Mouse (Mus musculus): Measurements from ENCODE around the gene Kcnn4. TPM values are rescaled to one million over a fixed set of nuclear protein-coding genes. Genes with fewer than 3 reads are reported as not detected.

The Kcnn4 gene
- polyA plus RNA-seq, 1 experiment = 9.0 TPM

DNA sequence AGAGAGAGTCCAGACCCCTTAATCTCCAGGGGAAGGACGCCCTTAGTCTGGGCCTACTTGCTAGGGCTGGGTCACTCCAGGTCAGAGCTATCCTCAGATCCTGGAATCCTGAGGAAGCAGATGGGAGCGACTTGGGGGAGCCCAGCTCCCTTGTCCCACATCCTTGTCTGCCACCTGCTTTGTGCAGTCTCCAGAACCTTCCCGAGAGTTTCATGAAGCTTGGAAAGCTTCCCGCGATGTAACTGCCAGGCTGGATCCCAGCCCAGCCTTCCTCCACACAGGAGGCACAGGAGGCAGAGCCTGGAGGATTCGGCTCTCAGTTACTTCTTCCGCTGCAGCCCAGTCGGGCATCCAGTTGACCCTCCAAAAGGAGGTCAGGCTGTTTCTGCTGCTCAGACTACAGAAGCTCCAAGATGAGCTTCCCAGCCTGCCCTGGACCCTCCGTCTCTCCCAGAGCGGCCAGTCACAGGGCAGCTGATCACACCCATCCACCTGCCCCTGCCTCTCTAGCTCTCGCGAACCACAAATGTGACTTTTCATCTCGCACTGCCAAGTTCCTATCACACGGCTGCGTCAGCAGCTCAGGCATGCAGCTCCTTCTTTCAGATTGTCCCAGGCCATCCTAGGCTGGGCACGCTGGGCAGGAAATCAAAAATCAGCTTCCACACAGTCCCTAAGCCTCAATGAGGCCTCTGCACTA, 59.5 kb downstream of the Kcnn4 start:
- 55% methylated on average over 16 of the region's 16 CpGs for WGBS
- no peak for DNase-seq
- no peak for TF ChIP-seq POLR2A (IDR thresholded peaks at IDR 0.05; ENCODE audit: borderline replicate concordance, extremely low read depth, low read depth, low read length)
- TF ChIP-seq CTCF (IDR thresholded peaks at IDR 0.05; ENCODE audit: insufficient read depth, low read length) = no peak
- Histone ChIP-seq H3K4me3 (replicated peaks; ENCODE audit: extremely low read depth, low read depth, low read length) (no peak overlapping the region), H3K4me1 (ENCODE audit: control insufficient read depth, insufficient read depth, low read length) (no peaks in the 10 kb centered on the region)

DNA sequence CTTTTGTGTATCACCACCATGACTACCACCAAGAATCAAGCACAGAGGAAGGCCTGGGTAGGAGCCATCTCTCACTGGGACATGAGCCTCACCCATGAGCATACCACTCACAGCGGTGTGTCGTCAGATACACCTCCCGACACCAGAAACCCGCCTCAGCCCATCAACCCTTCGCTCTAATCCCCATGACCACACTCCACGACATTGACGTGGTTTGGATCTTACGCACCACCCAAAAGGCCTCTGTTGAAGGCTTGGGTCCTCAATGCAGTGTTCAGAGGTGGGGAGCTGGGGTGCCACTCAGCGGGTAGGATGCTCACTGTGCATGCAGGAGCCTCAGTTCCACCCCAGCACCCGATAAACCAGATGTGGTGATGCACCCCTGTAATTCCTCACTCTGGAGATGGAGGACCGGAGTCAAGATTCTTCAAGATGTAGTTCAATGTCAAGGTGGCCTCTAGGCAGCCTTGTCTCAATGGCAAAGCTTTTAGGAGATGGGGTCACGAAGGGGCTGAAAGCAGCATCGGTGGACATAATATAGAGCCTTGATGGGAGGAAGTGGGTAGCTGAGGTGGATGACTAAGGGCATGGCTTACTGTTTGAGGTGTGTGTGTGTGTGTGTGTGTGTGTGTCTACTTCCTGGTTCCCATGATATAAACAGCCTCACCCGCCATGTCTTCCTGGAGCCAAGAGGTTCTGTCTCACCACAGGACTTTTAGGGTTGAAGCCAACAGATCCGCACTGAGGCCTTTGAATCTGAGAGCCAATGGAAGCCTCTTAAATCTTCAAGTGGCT, 60.7 kb downstream of the Kcnn4 start:
- H3K4me1 ChIP-seq (ENCODE audit: control insufficient read depth, insufficient read depth, low read length) = no peaks in the 10 kb centered on the region
- no peak for DNase-seq
- WGBS = 88% methylated on average over 15 of the region's 15 CpGs
- no peak for TF ChIP-seq POLR2A (IDR thresholded peaks at IDR 0.05; ENCODE audit: borderline replicate concordance, extremely low read depth, low read depth, low read length)
- no peak for TF ChIP-seq CTCF (IDR thresholded peaks at IDR 0.05; ENCODE audit: insufficient read depth, low read length)
- no peak overlapping the region for H3K4me3 ChIP-seq (replicated peaks; ENCODE audit: extremely low read depth, low read depth, low read length)

DNA sequence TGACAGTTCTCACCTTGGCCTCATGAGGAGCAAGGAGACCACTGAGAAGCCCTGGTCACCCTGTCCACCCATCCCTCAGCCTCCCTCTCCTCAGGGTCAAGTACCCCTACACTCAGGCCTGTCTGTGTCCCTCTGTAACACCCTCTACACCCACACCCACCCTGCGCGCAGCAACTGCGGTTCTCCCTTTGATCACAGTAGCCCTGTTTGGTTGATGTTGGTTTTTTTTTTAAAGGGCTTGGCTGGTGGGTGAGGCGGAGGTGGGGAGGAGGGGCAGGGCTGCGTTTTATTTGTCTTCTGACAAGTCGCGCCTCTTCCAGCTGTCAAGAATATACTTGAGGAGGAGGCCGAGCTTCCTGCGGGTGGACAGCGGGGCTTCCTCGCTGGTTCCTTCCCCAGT, 61.6 kb downstream of the Kcnn4 start:
- 27% methylated on average over 11 of the region's 11 CpGs for WGBS
- no peak for TF ChIP-seq CTCF (IDR thresholded peaks at IDR 0.05; ENCODE audit: insufficient read depth, low read length)
- TF ChIP-seq POLR2A (IDR thresholded peaks at IDR 0.05; ENCODE audit: borderline replicate concordance, extremely low read depth, low read depth, low read length) = no peak
- H3K4me3 ChIP-seq (replicated peaks; ENCODE audit: extremely low read depth, low read depth, low read length) = no peak overlapping the region
- no peaks in the 10 kb centered on the region for H3K4me1 ChIP-seq (ENCODE audit: control insufficient read depth, insufficient read depth, low read length)
- DNase-seq = no peak

DNA sequence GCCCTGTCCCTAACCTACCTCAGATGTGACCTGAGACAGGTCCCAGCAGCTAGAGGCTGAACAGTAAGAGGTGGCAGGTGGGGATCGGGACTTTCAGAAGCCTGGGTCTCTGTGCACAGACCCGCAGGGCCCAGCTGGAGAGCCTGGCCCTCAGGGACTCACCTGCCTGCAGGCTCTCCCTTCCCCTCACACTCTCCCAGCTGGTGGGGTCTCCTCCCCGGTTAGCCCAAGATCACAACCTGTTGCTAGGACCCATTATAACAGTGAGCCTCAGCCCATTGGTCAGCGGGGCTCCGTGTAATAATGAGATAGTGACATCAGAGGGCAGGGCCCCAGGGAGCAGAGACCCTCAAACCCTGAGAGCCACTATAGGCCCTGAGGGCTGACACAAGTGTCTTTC, 65.2 kb downstream of the Kcnn4 start:
- H3K4me3 ChIP-seq (replicated peaks; ENCODE audit: extremely low read depth, low read depth, low read length) = no peak overlapping the region
- 75% methylated on average over 5 of the region's 5 CpGs for WGBS
- H3K4me1 ChIP-seq (ENCODE audit: control insufficient read depth, insufficient read depth, low read length) = no peaks in the 10 kb centered on the region
- TF ChIP-seq CTCF (IDR thresholded peaks at IDR 0.05; ENCODE audit: insufficient read depth, low read length) (no peak), POLR2A (IDR thresholded peaks at IDR 0.05; ENCODE audit: borderline replicate concordance, extremely low read depth, low read depth, low read length) (no peak)
- DNase-seq = no peak

Other genes with a start within 250 kb of the Kcnn4 start
- 4.8 and 7.5 TPM in 2 replicates for gene Zfp235, start 236.1 kb upstream of the Kcnn4 start, polyA plus RNA-seq (2012; rRNA removed)
- gene Zfp114, start 195.2 kb upstream of the Kcnn4 start, polyA plus RNA-seq (2012; rRNA removed) = 0.12 and 0.22 TPM in 2 replicates
- gene Zfp111, start 158.8 kb upstream of the Kcnn4 start, polyA plus RNA-seq (2012; rRNA removed) = 2.0 and 2.4 TPM in 2 replicates
- 1.4 and 1.7 TPM in 2 replicates for gene Zfp109, start 132.7 kb upstream of the Kcnn4 start, polyA plus RNA-seq (2012; rRNA removed)
- 0.76 and 0.83 TPM in 2 replicates for gene Zfp108, start 115.5 kb upstream of the Kcnn4 start, polyA plus RNA-seq (2012; rRNA removed)
- gene Zfp93, start 99.8 kb upstream of the Kcnn4 start, polyA plus RNA-seq (2012; rRNA removed) = 1.5 and 1.6 TPM in 2 replicates
- gene Zfp61, start 69.0 kb upstream of the Kcnn4 start, polyA plus RNA-seq (2012; rRNA removed) = 5.1 and 8.7 TPM in 2 replicates
- gene Zfp94, start 53.6 kb upstream of the Kcnn4 start, polyA plus RNA-seq (2012; rRNA removed) = 3.9 and 9.0 TPM in 2 replicates
- 0.58 and 2.0 TPM in 2 replicates for gene Tescl, start 36.3 kb upstream of the Kcnn4 start, polyA plus RNA-seq (2012; rRNA removed)
- 32.1 TPM in 1 of 2 replicates, not detected in the other for gene Lypd5, start 21.1 kb upstream of the Kcnn4 start, polyA plus RNA-seq (2012; rRNA removed)
- gene Smg9, start 29.4 kb downstream of the Kcnn4 start, polyA plus RNA-seq (2012; rRNA removed) = 35.8 and 58.4 TPM in 2 replicates
- 0.69 and 3.8 TPM in 2 replicates for gene Irgc1, start 82.0 kb downstream of the Kcnn4 start, polyA plus RNA-seq (2012; rRNA removed)
- 65.6 and 88.8 TPM in 2 replicates for gene Plaur, start 92.2 kb downstream of the Kcnn4 start, polyA plus RNA-seq (2012; rRNA removed)
- 12.3 and 18.6 TPM in 2 replicates for gene Cadm4, start 111.8 kb downstream of the Kcnn4 start, polyA plus RNA-seq (2012; rRNA removed)
- gene Zfp428, start 136.7 kb downstream of the Kcnn4 start, polyA plus RNA-seq (2012; rRNA removed) = 7.1 and 12.1 TPM in 2 replicates
- not detected in 2 replicates for gene AC161166.1, start 142.2 kb downstream of the Kcnn4 start, polyA plus RNA-seq (2012; rRNA removed)
- 14.7 and 16.5 TPM in 2 replicates for gene Irgq, start 160.4 kb downstream of the Kcnn4 start, polyA plus RNA-seq (2012; rRNA removed)
- 0.15 and 24.2 TPM in 2 replicates for gene Pinlyp, start 175.9 kb downstream of the Kcnn4 start, polyA plus RNA-seq (2012; rRNA removed)
- gene Xrcc1, start 176.0 kb downstream of the Kcnn4 start, polyA plus RNA-seq (2012; rRNA removed) = 36.9 and 40.5 TPM in 2 replicates
- gene Ethe1, start 217.3 kb downstream of the Kcnn4 start, polyA plus RNA-seq (2012; rRNA removed) = 20.2 and 24.5 TPM in 2 replicates
- gene Zfp575, start 217.4 kb downstream of the Kcnn4 start, polyA plus RNA-seq (2012; rRNA removed) = 0.16 and 0.27 TPM in 2 replicates
- gene Phldb3, start 240.5 kb downstream of the Kcnn4 start, polyA plus RNA-seq (2012; rRNA removed) = 3.6 and 5.9 TPM in 2 replicates